Mouse (Mus musculus) midbrain, embryonic 11.5 days (tissue): ENCODE measurements around the gene Zfp609. TPM values are rescaled to one million over a fixed set of nuclear protein-coding genes. Genes with fewer than 3 reads are reported as not detected.

Experiments used
- ATAC-seq: fragments of 200-750 bp; cut with Nextera tagmentation; 2 replicates; pipeline ENCODE4 v1.8.0; 2017; ENCODE audit warnings: moderate TSS enrichment, moderate library complexity; ENCODE audit not compliant: low FRiP score
- DNase-seq: peaks from one replicate; pipeline ENCODE4 v3.0.0; 2015; ENCODE audit warnings: low spot score; ENCODE audit errors: missing footprints
- H3K27ac ChIP-seq: fragments of 300-500 bp; sonication (generic); 2 replicates; pipeline ENCODE4 v1.5.1; 2014; ENCODE audit warnings: low read depth, low read length
- H3K27me3 ChIP-seq: fragments of 300-500 bp; sonication (generic); 2 replicates; pipeline ENCODE4 v1.6.1; 2014; ENCODE audit warnings: mild to moderate bottlenecking, low read length, moderate library complexity, mixed read lengths; ENCODE audit not compliant: control insufficient read depth, insufficient read depth
- H3K36me3 ChIP-seq: fragments of 300-500 bp; sonication (generic); 2 replicates; pipeline ENCODE4 v1.6.1; 2014; ENCODE audit warnings: mild to moderate bottlenecking, low read length, moderate library complexity, mixed read lengths; ENCODE audit not compliant: control insufficient read depth, insufficient read depth
- H3K4me1 ChIP-seq: fragments of 300-500 bp; sonication (generic); 2 replicates; pipeline ENCODE4 v1.6.1; 2014; ENCODE audit warnings: low read length; ENCODE audit not compliant: control insufficient read depth, insufficient read depth
- H3K4me2 ChIP-seq: fragments of 300-500 bp; sonication (generic); 2 replicates; pipeline ENCODE4 v1.6.1; 2014; ENCODE audit warnings: mild to moderate bottlenecking, moderate library complexity
- H3K4me3 ChIP-seq: fragments of 300-500 bp; sonication (generic); 2 replicates; pipeline ENCODE4 v1.5.1; 2014; ENCODE audit warnings: low read depth, low read length
- H3K9ac ChIP-seq: fragments of 300-500 bp; sonication (generic); 2 replicates; pipeline ENCODE4 v1.6.1; 2014; ENCODE audit warnings: low read length
- H3K9me3 ChIP-seq: fragments of 300-500 bp; sonication (generic); 2 replicates; pipeline ENCODE4 v1.6.1; 2016; ENCODE audit warnings: low read length; ENCODE audit not compliant: control insufficient read depth
- WGBS: fragments of 180-500 bp; shearing (Covaris S2); extraction: QIAGEN DNeasy Blood & Tissue Kit; methylation state at CpG from one replicate; pipeline ENCODE4 v1.1.7; 2014; 5-methylcytosine and 5-hydroxymethylcytosine counted together
- polyA plus RNA-seq: library from polyadenylated mRNA; unstranded; fragments of >200 nt; fragmentation: Nextera tagmentation; extraction: Ambion mirVana; gene quantifications from 2 replicates; pipeline ENCODE4 v1.2.1, GENCODE M21; 2014

The Zfp609 gene
- polyA plus RNA-seq, 1 experiment from 2014 or later = 7.4 TPM

DNA sequence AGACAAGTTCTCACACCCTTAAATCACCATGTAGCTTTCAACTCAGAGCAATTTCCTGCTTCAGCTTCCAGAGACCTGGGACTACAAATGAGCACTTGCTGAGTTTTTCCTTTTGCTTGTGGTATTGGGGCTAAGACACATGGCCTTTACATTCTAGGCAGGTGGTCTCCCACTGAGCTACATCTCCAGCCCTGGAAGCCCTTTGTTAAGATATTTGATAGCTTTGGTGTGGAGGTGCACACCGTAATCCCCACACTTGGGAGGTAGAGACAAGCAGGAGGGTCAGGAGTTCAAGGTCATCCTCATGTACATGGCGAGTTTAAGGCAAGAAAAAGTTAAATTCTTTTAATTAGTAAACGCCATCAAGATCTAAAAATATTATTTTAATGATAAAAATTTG, 145.2 kb downstream of the Zfp609 start:
- DNase-seq = no peak
- Histone ChIP-seq H3K36me3 (no peaks in the 10 kb centered on the region; the same call in 1 of the 2 replicates), H3K4me3 (no peak overlapping the region), H3K9me3 (no peaks in the 10 kb centered on the region), H3K27ac (no peak overlapping the region), H3K9ac (no peak overlapping the region), H3K27me3 (no peaks in the 10 kb centered on the region), H3K4me1 (peaks cover 29% of the 10 kb centered on the region), H3K4me2 (no peak overlapping the region)
- ATAC-seq = no peak
- 87% methylated on average over 3 of the region's 3 CpGs for WGBS

DNA sequence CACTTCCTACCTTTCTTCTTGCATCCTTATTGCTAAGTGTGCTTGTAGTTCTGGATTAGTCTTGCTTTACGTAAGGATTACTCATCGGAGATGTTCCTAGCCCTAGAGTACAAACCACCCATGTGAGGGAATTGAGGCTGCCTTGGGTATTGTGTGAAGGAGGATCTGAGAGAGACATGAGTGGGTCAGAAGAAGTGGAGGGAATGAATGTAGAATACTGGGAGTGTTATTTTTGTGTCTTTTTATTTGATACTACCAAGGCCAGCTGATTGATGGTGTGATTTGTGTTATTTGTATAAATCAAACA, 145.8 kb downstream of the Zfp609 start:
- WGBS = 87% methylated on average over 2 of the region's 2 CpGs
- Histone ChIP-seq H3K9ac (no peak overlapping the region), H3K27me3 (no peaks in the 10 kb centered on the region), H3K4me1 (peaks cover 31% of the 10 kb centered on the region), H3K4me3 (no peak overlapping the region), H3K27ac (no peak overlapping the region), H3K4me2 (no peak overlapping the region), H3K36me3 (no peaks in the 10 kb centered on the region; the same call in 1 of the 2 replicates), H3K9me3 (no peaks in the 10 kb centered on the region)
- no peak for ATAC-seq
- DNase-seq = no peak

DNA sequence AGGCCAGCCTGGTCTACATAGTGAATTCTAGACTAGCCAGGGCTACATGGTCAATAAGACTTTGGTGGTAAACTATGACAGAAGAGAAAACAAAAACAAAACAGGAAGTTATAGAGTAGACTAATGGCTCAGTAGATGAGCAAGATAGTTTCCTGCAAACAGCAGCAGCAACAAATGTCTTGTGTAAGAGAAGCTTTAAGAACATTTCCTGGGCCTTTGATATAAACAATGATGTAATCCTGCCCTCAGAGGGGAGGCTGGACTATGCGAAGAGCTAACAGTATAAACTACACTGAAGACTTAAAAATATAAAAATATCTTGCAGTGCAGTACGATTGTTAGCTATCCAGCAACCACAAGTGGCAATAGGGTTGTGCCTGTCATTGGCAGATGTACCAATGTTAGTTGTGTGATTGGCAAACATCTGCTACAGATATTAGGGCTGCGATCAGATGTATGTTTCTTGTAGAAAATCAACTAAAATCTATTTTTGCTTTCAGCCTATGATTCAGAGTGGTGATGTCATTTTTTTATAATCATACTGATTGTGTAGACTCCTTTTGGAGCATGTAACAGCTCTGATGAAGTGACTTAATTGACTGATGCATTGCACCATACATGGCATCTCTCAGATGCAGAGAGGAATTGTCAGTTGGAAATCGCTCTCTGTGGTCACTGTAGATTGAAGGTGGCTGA, 146.3 kb downstream of the Zfp609 start:
- no peak overlapping the region for H3K4me3 ChIP-seq
- no peak overlapping the region for H3K9ac ChIP-seq
- H3K4me1 ChIP-seq = peaks cover 31% of the 10 kb centered on the region
- DNase-seq (no peak), ATAC-seq (no peak)
- no peaks in the 10 kb centered on the region for H3K27me3 ChIP-seq
- no peaks in the 10 kb centered on the region; the same call in 1 of the 2 replicates for H3K36me3 ChIP-seq
- 91% methylated on average over 4 of the region's 4 CpGs for WGBS
- no peaks in the 10 kb centered on the region for H3K9me3 ChIP-seq
- no peak overlapping the region for H3K4me2 ChIP-seq
- H3K27ac ChIP-seq = no peak overlapping the region

DNA sequence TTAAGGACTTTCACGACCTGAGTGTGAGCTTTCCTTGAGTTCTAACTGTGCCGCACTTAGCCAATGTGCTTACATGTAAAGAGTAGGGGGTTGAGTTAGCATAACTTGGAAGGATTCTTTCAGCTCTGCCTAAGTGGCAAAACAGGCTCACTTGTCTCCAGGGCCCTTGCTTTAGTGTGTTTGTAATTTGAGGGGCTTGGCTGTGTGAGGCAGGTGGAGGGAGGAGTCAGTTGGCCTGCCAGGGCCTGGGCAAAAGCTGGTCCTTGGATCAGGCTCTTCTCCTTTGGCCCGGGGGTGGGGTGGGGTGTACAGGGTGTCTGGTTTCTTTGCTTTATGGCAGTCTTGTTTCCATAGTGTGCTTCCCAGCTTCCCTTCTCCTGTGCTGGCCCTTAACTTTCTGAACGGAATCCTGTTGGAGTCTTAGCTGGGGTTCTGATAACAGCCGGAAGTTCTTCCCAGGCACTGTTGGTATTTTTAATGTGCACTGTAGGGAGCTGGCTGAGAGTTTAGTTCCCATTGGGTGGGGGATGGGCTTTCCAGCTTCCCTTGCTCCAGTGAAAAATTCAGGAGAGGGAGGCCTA, 148.1 kb downstream of the Zfp609 start:
- no peak for ATAC-seq
- Histone ChIP-seq H3K4me3 (peak overlapping the region; percentile 13; the same call in 1 of the 2 replicates), H3K27ac (no peak overlapping the region), H3K36me3 (no peaks in the 10 kb centered on the region), H3K4me2 (peak overlapping the region; percentile 40), H3K4me1 (peaks cover 31% of the 10 kb centered on the region), H3K9ac (peak overlapping the region; percentile 38; the same call in 1 of the 2 replicates), H3K27me3 (no peaks in the 10 kb centered on the region), H3K9me3 (no peaks in the 10 kb centered on the region)
- 33% methylated on average over 5 of the region's 5 CpGs for WGBS
- no peak for DNase-seq

DNA sequence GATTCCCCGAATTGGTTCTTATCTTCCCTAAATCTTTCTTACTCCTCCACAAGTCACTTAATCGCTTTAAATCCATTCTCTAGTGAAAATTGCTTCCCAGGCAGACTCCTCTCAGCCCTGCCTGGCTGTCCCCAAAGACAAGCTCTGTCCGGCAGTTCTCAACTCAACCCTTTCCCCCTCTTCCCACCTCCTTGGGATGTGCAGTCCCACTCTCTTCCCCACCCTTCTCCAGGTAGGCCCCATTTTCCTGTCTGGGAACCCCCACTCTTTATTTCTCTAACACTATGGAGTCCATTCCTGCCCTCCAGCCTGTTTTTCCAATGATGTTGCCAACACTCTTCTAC, 150.3 kb downstream of the Zfp609 start:
- 0% methylated on average over 3 of the region's 3 CpGs for WGBS
- H3K4me2 ChIP-seq = peak overlapping the region; percentile 74
- no peaks in the 10 kb centered on the region for H3K36me3 ChIP-seq
- no peaks in the 10 kb centered on the region for H3K27me3 ChIP-seq
- ATAC-seq (no peak), DNase-seq (no peak)
- H3K9ac ChIP-seq = peak overlapping the region; percentile 77
- no peak overlapping the region; the same call in 1 of the 2 replicates for H3K27ac ChIP-seq
- H3K9me3 ChIP-seq = no peaks in the 10 kb centered on the region
- peak overlapping the region; percentile 76 for H3K4me3 ChIP-seq
- H3K4me1 ChIP-seq = peaks cover 31% of the 10 kb centered on the region

DNA sequence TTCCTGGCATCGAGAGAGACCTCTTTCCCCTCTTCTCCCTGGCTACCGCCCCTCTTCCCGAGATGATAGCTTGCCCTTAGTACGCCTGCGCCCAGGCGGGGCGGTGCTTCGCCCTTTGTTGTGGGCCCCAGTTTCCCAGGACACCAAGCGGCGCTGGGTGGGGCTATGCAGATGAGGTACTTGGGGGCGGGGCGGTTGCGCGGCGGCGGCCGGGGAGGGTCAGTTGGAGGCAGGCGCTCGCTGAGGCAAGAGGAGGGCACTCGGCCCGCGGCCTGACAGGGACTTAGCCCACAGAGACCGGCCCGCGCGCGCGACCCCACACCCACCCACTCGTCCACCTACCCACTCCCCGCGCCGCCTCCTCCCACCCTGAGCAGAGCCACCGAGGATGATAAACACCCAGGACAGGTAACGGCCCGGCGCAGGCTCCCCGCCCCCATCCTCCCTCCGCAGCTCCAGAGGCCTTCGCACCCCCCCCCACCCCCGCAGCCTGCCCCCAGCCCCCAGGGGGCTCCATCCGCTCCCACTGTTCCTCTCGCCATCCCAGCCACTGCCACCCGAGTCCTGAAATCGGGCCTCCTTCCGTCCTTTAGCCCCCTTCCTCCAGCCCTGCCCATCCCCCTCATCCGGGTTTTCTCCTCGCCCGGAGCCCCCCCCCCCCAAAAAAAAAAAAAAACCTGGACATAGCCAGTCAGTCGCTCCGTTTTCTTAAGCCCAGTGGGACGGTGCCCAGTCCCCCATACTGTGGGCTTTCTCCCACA, 150.8 kb downstream of the Zfp609 start:
- WGBS = 1% methylated on average over 38 of the region's 51 CpGs
- H3K4me3 ChIP-seq = peak overlapping the region; percentile 76
- H3K36me3 ChIP-seq = no peaks in the 10 kb centered on the region
- no peaks in the 10 kb centered on the region for H3K9me3 ChIP-seq
- DNase-seq (peak; percentile 100), ATAC-seq (peak; percentile 99)
- H3K27ac ChIP-seq = no peak overlapping the region; the same call in 1 of the 2 replicates
- peak overlapping the region; percentile 77 for H3K9ac ChIP-seq
- peak overlapping the region; percentile 74 for H3K4me2 ChIP-seq
- H3K27me3 ChIP-seq = no peaks in the 10 kb centered on the region
- peaks cover 29% of the 10 kb centered on the region for H3K4me1 ChIP-seq

DNA sequence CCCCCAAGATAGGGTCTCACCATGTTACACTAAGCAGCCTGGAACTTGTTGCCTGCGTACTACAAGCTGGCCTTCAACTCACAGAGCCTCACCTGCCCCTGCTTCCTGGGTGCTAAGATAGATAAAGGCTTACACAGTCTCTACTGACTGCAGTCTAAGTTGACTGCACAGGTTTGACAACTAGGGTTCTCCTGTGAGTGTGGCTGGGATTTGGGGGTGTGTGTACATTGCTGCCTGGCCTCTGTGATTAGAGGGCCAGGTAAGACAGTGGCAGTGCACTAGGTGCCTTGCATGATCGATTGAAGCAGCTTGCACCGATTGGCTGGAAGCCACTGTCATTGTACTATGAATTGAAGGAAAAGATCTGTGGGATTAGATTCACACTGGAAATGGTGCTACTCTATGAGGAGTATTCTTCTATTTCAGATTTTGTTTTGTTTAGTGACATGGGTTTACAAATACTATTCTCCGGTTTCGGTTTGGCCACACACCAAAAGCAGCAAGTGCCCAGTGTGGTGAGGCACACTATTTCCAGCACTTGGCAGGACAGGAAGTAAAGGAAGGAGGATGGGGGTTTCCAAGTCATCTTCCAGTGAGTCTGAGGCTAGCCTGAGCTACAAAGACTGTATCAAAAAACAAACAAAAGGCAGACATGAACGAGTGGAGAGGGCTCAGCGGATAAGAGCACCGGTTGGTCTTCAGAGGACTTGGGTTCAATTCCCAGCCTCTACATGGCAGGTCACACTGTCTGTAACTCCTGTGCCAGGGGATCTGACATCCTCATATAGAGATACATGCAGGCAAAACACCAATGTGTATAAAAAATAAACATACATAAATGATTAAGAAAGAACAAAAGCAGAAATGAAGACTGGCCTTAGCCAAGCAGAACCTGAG, 151.7 kb downstream of the Zfp609 start:
- peak; percentile 59 for ATAC-seq
- H3K27ac ChIP-seq = no peak overlapping the region

DNA sequence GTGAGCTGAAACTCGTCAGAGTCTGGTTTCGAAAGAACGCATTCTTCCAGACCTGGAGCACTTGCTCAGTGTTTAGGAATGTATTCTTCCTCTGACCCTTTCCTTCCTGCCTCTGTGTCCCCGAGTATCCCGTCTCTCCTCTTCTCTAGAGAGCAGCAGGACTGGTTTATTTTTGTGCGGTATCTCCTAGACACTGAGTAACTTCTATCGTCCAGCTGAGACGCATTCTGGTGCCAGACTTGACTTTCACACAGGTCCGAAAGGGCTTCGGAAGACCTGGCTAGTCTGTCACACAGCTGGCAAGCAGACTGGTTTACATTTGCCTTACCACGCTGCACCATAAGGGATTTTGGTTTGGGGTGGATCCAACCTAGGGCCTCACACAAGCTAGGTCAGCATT, 154.4 kb downstream of the Zfp609 start:
- Histone ChIP-seq H3K27ac (no peak overlapping the region), H3K9ac (no peak overlapping the region)
- WGBS = 79% methylated on average over 11 of the region's 11 CpGs

More for the DNA sequence above, 151.7 kb downstream of the Zfp609 start:
- 56% methylated on average over 8 of the region's 8 CpGs for WGBS
- peaks cover 29% of the 10 kb centered on the region for H3K4me1 ChIP-seq
- peak overlapping the region; percentile 76 for H3K4me3 ChIP-seq
- peak overlapping the region; percentile 74 for H3K4me2 ChIP-seq
- no peak for DNase-seq
- no peaks in the 10 kb centered on the region for H3K36me3 ChIP-seq
- H3K9me3 ChIP-seq = no peaks in the 10 kb centered on the region
- H3K27me3 ChIP-seq = no peaks in the 10 kb centered on the region
- H3K9ac ChIP-seq = peak overlapping the region; percentile 65

More for the DNA sequence above, 154.4 kb downstream of the Zfp609 start:
- no peak overlapping the region for H3K4me2 ChIP-seq
- no peaks in the 10 kb centered on the region for H3K36me3 ChIP-seq
- ATAC-seq = no peak
- H3K27me3 ChIP-seq = no peaks in the 10 kb centered on the region
- peaks cover 10% of the 10 kb centered on the region for H3K4me1 ChIP-seq
- no peak overlapping the region for H3K4me3 ChIP-seq
- DNase-seq = no peak
- H3K9me3 ChIP-seq = no peaks in the 10 kb centered on the region
